Mouse (Mus musculus): ENCODE measurements at regions not wholly inside any gene's neighbourhood (a gene's known extent, or its start where the extent isn't known, plus 50 kb on each side); places are given as distances from the start of the nearest gene placed in this dataset.

GRCm38 (mm10) chr11:43952151-43952550, 51.1 kb upstream of the Adra1b start:
- ATAC-seq (ENCODE audit: extremely low read depth, insufficient number of reproducible peaks, low FRiP score, poor library complexity, severe bottlenecking), result no peak

- ATAC-seq (ENCODE audit: extremely low read depth, insufficient number of reproducible peaks, low FRiP score, poor library complexity, severe bottlenecking), result no peak
Measured at GRCm38 (mm10) chr11:43958241-43958975, 57.4 kb upstream of the Adra1b start.

GRCm38 (mm10) chr11:43958976-43959315, 57.9 kb upstream of the Adra1b start:
- ATAC-seq (ENCODE audit: extremely low read depth, insufficient number of reproducible peaks, low FRiP score, poor library complexity, severe bottlenecking), result no peak

- no peak for ATAC-seq (ENCODE audit: extremely low read depth, insufficient number of reproducible peaks, low FRiP score, poor library complexity, severe bottlenecking)
Measured at GRCm38 (mm10) chr11:43960348-43961105, 59.5 kb upstream of the Adra1b start.

- ATAC-seq (ENCODE audit: extremely low read depth, insufficient number of reproducible peaks, low FRiP score, poor library complexity, severe bottlenecking), result no peak
Measured at GRCm38 (mm10) chr11:43961398-43962070, 60.5 kb upstream of the Adra1b start.

GRCm38 (mm10) chr11:43967764-43968163, 66.8 kb upstream of the Adra1b start:
- no peak for ATAC-seq (ENCODE audit: extremely low read depth, insufficient number of reproducible peaks, low FRiP score, poor library complexity, severe bottlenecking)

- no peak for ATAC-seq (ENCODE audit: extremely low read depth, insufficient number of reproducible peaks, low FRiP score, poor library complexity, severe bottlenecking)
Measured at GRCm38 (mm10) chr11:43971886-43972285, 70.9 kb upstream of the Adra1b start.

GRCm38 (mm10) chr11:43976024-43976423, 75.0 kb upstream of the Adra1b start:
- no peak for ATAC-seq (ENCODE audit: extremely low read depth, insufficient number of reproducible peaks, low FRiP score, poor library complexity, severe bottlenecking)

GRCm38 (mm10) chr11:43979406-43979805, 78.4 kb upstream of the Adra1b start:
- ATAC-seq (ENCODE audit: extremely low read depth, insufficient number of reproducible peaks, low FRiP score, poor library complexity, severe bottlenecking), result no peak

- no peak for ATAC-seq (ENCODE audit: extremely low read depth, insufficient number of reproducible peaks, low FRiP score, poor library complexity, severe bottlenecking)
Measured at GRCm38 (mm10) chr11:43980444-43980843, 79.4 kb upstream of the Adra1b start.

GRCm38 (mm10) chr11:43989911-43990430, 89.0 kb upstream of the Adra1b start:
- no peak for ATAC-seq (ENCODE audit: extremely low read depth, insufficient number of reproducible peaks, low FRiP score, poor library complexity, severe bottlenecking)

- no peak for ATAC-seq (ENCODE audit: extremely low read depth, insufficient number of reproducible peaks, low FRiP score, poor library complexity, severe bottlenecking)
Measured at GRCm38 (mm10) chr11:43992011-43992471, 91.0 kb upstream of the Adra1b start.

- ATAC-seq (ENCODE audit: extremely low read depth, insufficient number of reproducible peaks, low FRiP score, poor library complexity, severe bottlenecking), result no peak
Measured at GRCm38 (mm10) chr11:43998046-43998725, 97.2 kb upstream of the Adra1b start.

- ATAC-seq (ENCODE audit: extremely low read depth, insufficient number of reproducible peaks, low FRiP score, poor library complexity, severe bottlenecking), result no peak
Measured at GRCm38 (mm10) chr11:44000056-44000455, 99.0 kb upstream of the Adra1b start.

GRCm38 (mm10) chr11:44001843-44002589, 101.0 kb upstream of the Adra1b start:
- ATAC-seq (ENCODE audit: extremely low read depth, insufficient number of reproducible peaks, low FRiP score, poor library complexity, severe bottlenecking), result no peak

GRCm38 (mm10) chr11:44002716-44003522, 101.9 kb upstream of the Adra1b start:
- ATAC-seq (ENCODE audit: extremely low read depth, insufficient number of reproducible peaks, low FRiP score, poor library complexity, severe bottlenecking), result no peak

GRCm38 (mm10) chr11:44007526-44008040, 106.6 kb upstream of the Adra1b start:
- ATAC-seq (ENCODE audit: extremely low read depth, insufficient number of reproducible peaks, low FRiP score, poor library complexity, severe bottlenecking), result no peak

Measured in neutrophil, adult 5-6 weeks (primary cell).